8 mouse cellular contexts compared by ENCODE assay signal in the genomic region with DNA sequence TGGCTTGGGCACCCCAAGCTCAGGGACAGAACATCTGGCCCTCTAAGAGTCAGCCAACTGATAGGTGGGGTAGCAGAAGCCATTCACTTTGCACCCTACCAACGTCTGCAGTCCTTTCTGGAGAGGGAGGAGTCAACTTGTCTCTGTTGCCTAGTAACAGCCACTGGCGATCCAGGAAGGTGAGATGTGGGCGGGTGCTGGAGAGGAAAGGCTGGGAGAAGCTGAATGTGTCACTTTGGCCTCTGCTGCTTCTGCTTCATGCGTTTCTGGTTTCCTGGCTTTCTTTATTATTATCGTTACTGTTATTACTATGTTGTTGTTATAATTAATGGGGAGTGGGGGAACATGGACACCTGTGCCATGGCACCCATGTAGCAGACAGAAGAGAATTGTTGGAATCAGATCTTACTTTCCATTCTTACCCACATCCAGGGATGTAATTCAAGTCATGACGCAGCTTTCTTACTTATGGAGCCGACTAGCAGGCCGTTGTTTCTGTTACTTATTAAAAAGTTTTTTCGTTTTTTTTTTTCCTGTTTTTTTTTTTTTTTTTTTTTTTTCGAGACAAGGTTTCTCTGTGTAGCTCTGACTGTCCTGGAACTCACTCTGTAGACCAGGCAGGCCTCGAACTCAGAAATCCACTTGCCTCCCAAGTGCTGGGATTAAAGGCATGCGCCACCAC. TPM values are rescaled to one million over a fixed set of nuclear protein-coding genes. Genes with fewer than 3 reads are reported as not detected.
DNase-seq lines count a peak whose midpoint lies in the region; ATAC-seq and TF ChIP-seq lines count a peak whose summit lies in the region.

Set (plus strand) TSS at position 156 of the 682 bp plus-strand sequence.

- no peak for ATAC-seq in heart, embryonic 11.5 days (replicated peaks; ENCODE audit: insufficient number of reproducible peaks, low FRiP score, low TSS enrichment)
- ATAC-seq in midbrain, embryonic 11.5 days (ENCODE audit: low FRiP score) = no peak

- TF ChIP-seq RAD21 in CH12.LX (IDR thresholded peaks at IDR 0.05; ENCODE audit: low read depth, low read length) = no peak

- DNase-seq in embryo, embryonic 10 days (ENCODE audit: low spot score) = peak; percentile 73
- DNase-seq in embryo, embryonic 9.5 days (ENCODE audit: extremely low spot score) = no peak
- DNase-seq in CH12.LX (ENCODE audit: extremely low read depth) = peak; percentile 67
- peak; percentile 59 for DNase-seq in embryo, embryonic 11 days
- no peak for DNase-seq in layer of hippocampus, postnatal 36 days
- DNase-seq in midbrain, embryonic 11.5 days (ENCODE audit: low spot score, missing footprints) = no peak
- no peak for DNase-seq in spleen, adult 12 weeks (ENCODE audit: low spot score)

- H3K79me2 ChIP-seq in CH12.LX (replicated peaks; ENCODE audit: control insufficient read depth, extremely low read depth, insufficient read depth, poor library complexity, severe bottlenecking) = peaks cover 3% of the 10 kb centered on the region

- in situ Hi-C loops in CH12.LX (cut with MboI; ENCODE audit: low pct_ligation_motif_present, low pct_unique_long_range_greater_than_20kb, low sequenced_read_pairs) = no loop called here

- H3K4me1 ChIP-seq in CH12.LX (ENCODE audit: control insufficient read depth in 1 of 2, insufficient read depth in 2 of 2) = peaks cover 0 to 15% of the 10 kb centered on the region in 2 experiments; a peak in 2 of 4 replicates
- H3K4me1 ChIP-seq in heart, embryonic 11.5 days (ENCODE audit: control insufficient read depth, insufficient read depth, low read length) = 0 out of 2 replicates have a peak, but pooled peaks cover 3% of the 10 kb centered on the region
- H3K4me1 ChIP-seq in midbrain, embryonic 11.5 days (ENCODE audit: control insufficient read depth, insufficient read depth, low read length) = peaks cover 6% of the 10 kb centered on the region

- no peak within 1 kb of the TSS for H3K27ac ChIP-seq in CH12.LX (ENCODE audit: insufficient read depth, low read depth)
- no peak within 1 kb of the TSS for H3K27ac ChIP-seq in heart, embryonic 11.5 days (ENCODE audit: low read depth, low read length)
- no peak within 1 kb of the TSS; the same call in 1 of the 2 replicates for H3K27ac ChIP-seq in midbrain, embryonic 11.5 days (ENCODE audit: low read depth, low read length)

- H3K27me3 ChIP-seq in CH12.LX (replicated peaks) = no peaks in the 10 kb centered on the region
- H3K27me3 ChIP-seq in heart, embryonic 11.5 days (ENCODE audit: control insufficient read depth, insufficient read depth, low read length) = no peaks in the 10 kb centered on the region
- no peaks in the 10 kb centered on the region for H3K27me3 ChIP-seq in midbrain, embryonic 11.5 days (ENCODE audit: control insufficient read depth, insufficient read depth, low read length)

- dilution Hi-C loops in CH12.LX (cut with MboI; ENCODE audit: extremely low pct_ligation_motif_present, extremely low pct_unique_long_range_greater_than_20kb, low sequenced_read_pairs) = no loop called here

- peaks cover 2% of the 10 kb centered on the region for H3K9me3 ChIP-seq in CH12.LX (replicated peaks; ENCODE audit: low read length)
- no peaks in the 10 kb centered on the region for H3K9me3 ChIP-seq in heart, embryonic 11.5 days (replicated peaks; ENCODE audit: control insufficient read depth, low read length)
- H3K9me3 ChIP-seq in midbrain, embryonic 11.5 days (ENCODE audit: control insufficient read depth, low read length) = no peaks in the 10 kb centered on the region

- no peak within 1 kb of the TSS for H3K9ac ChIP-seq in CH12.LX (ENCODE audit: insufficient read depth, low read depth)
- H3K9ac ChIP-seq in heart, embryonic 11.5 days (ENCODE audit: low read depth, low read length) = no peak within 1 kb of the TSS
- H3K9ac ChIP-seq in midbrain, embryonic 11.5 days (ENCODE audit: low read length) = no peak within 1 kb of the TSS

- no peaks in the 10 kb centered on the region for H3K36me3 ChIP-seq in CH12.LX (replicated peaks in 1 of 2; ENCODE audit: control insufficient read depth in 1 of 2, insufficient read depth in 1 of 2, low read length in 1 of 2)
- H3K36me3 ChIP-seq in heart, embryonic 11.5 days (ENCODE audit: control insufficient read depth, insufficient read depth, low read length) = no peaks in the 10 kb centered on the region
- H3K36me3 ChIP-seq in midbrain, embryonic 11.5 days (ENCODE audit: control insufficient read depth, insufficient read depth, low read length) = no peaks in the 10 kb centered on the region

- no peak within 1 kb of the TSS for H3K4me3 ChIP-seq in CH12.LX (replicated peaks in 1 of 3; ENCODE audit: low read depth in 2 of 3, low read length in 2 of 3, poor library complexity in 1 of 3)
- H3K4me3 ChIP-seq in heart, embryonic 11.5 days (ENCODE audit: low read depth, low read length) = no peak within 1 kb of the TSS
- no peak within 1 kb of the TSS for H3K4me3 ChIP-seq in midbrain, embryonic 11.5 days (ENCODE audit: low read depth, low read length)

- 45% methylated on average over 12 of the region's 12 CpGs for WGBS in heart, embryonic 11.5 days (ENCODE audit: insufficient replicate concordance)
- 47% methylated on average over 11 of the region's 12 CpGs for WGBS in midbrain, embryonic 11.5 days

- no peak within 1 kb of the TSS for H3K4me2 ChIP-seq in CH12.LX (ENCODE audit: insufficient read depth, low read depth, poor library complexity, severe bottlenecking)
- no peak within 1 kb of the TSS for H3K4me2 ChIP-seq in heart, embryonic 11.5 days
- no peak within 1 kb of the TSS for H3K4me2 ChIP-seq in midbrain, embryonic 11.5 days

- TF ChIP-seq EP300 in CH12.LX (IDR thresholded peaks at IDR 0.05; ENCODE audit: low read length) = no peak

- no peak for TF ChIP-seq CTCF in CH12.LX (conservative IDR thresholded peaks at IDR 0.05 in 1 of 2, IDR thresholded peaks at IDR 0.05 in 1 of 2; ENCODE audit: low read depth in 2 of 2, low read length in 2 of 2)

- TF ChIP-seq POLR2A in CH12.LX (IDR thresholded peaks at IDR 0.05; ENCODE audit: low read depth, low read length) = no peak

TF ChIP-seq in CH12.LX, 34 proteins besides CTCF, POLR2A, EP300 and RAD21:
- TF ChIP-seq MAFK (IDR thresholded peaks at IDR 0.05; ENCODE audit: insufficient replicate concordance, low read length) (no peak), ZNF384 (IDR thresholded peaks at IDR 0.05; ENCODE audit: low read depth, low read length) (peak; percentile 55; the same call in 1 of the 2 replicates)

RNA-seq across cellular contexts. Expression of gene Set, which starts in this region (rescaled TPM):
- total RNA-seq in CH12.LX (2012; rRNA removed) = 515 and 844 TPM in 2 replicates
- total RNA-seq in CH12.LX (2014; rRNA removed) = 1,049 and 1,142 TPM in 2 replicates
- 902 and 991 TPM in 2 replicates for polyA plus RNA-seq in CH12.LX (2012; ENCODE audit: insufficient read length, low read depth)
- 291 and 322 TPM in 2 replicates for polyA plus RNA-seq in heart, embryonic 11.5 days (2014; fragmentation: Nextera tagmentation; extraction: Ambion mirVana)
- 100 to 1,000 TPM; 189 to 193 TPM for total RNA-seq in layer of hippocampus, postnatal 36 days (2021)
- polyA plus RNA-seq in midbrain, embryonic 11.5 days (2014; fragmentation: Nextera tagmentation; extraction: Ambion mirVana) = 741 and 754 TPM in 2 replicates

Comparison
In these comparisons a context has a peak if more than half of its experiments do, and no peak if none do; other contexts are left out.
1. DNase-seq: peak in embryo, embryonic 10 days (single experiment), CH12.LX (single experiment) and embryo, embryonic 11 days (single experiment); none in embryo, embryonic 9.5 days (single experiment), layer of hippocampus, postnatal 36 days (0 of 2), midbrain, embryonic 11.5 days (single experiment) and spleen, adult 12 weeks (single experiment).